Mouse (Mus musculus) right cerebral cortex, postnatal 36 days (tissue): ENCODE data around the gene Exoc7.
"Not testable (repeated sequence)": the region's sequence is repeated elsewhere in the genome, so short reads cannot be mapped to it uniquely, and the experiment has no call there.

Source experiments
- DNase-seq, 2 experiments: peaks; one replicate each; pipeline ENCODE4 v3.0.0; 2022; ENCODE audit warnings: low spot score in 2 of 2, mixed read lengths in 1 of 2

Gene Exoc7

GRCm38 (mm10) chr11:116280751-116281663, 26.0 kb downstream of the Exoc7 start, which contains the start of gene Galr2:
Galr2 (plus strand) TSS chr11:116280939.
- no peak for DNase-seq

- not testable (repeated sequence) for DNase-seq
These were observed 29.8 kb downstream of the Exoc7 start for GRCm38 (mm10) chr11:116277184-116277583.

GRCm38 (mm10) chr11:116274045-116274666, 32.9 kb downstream of the Exoc7 start, which contains the start of gene Srp68:
Srp68 (minus strand) TSS chr11:116274217.
- DNase-seq = peak; percentile 92

- no peak for DNase-seq
These were observed 33.5 kb downstream of the Exoc7 start for GRCm38 (mm10) chr11:116273469-116274044.

GRCm38 (mm10) chr11:116272589-116273468, 34.2 kb downstream of the Exoc7 start:
- DNase-seq = no peak

- no peak for DNase-seq
These were observed 37.5 kb downstream of the Exoc7 start for GRCm38 (mm10) chr11:116269560-116269959.

GRCm38 (mm10) chr11:116268313-116268712, 38.7 kb downstream of the Exoc7 start:
- DNase-seq = no peak

- no peak for DNase-seq
These were observed 39.4 kb downstream of the Exoc7 start for GRCm38 (mm10) chr11:116267637-116268036.

- no peak for DNase-seq
These were observed 41.2 kb downstream of the Exoc7 start for GRCm38 (mm10) chr11:116265850-116266249.

GRCm38 (mm10) chr11:116265352-116265751, 41.7 kb downstream of the Exoc7 start:
- peak in 1 of 2 experiments; percentile 26 for DNase-seq

- no peak for DNase-seq
These were observed 46.8 kb downstream of the Exoc7 start for GRCm38 (mm10) chr11:116260259-116260658.

GRCm38 (mm10) chr11:116259461-116259860, 47.6 kb downstream of the Exoc7 start:
- no peak for DNase-seq

GRCm38 (mm10) chr11:116255982-116256675, 50.9 kb downstream of the Exoc7 start:
- DNase-seq = no peak

- DNase-seq = no peak
These were observed 51.7 kb downstream of the Exoc7 start for GRCm38 (mm10) chr11:116255090-116255981.

GRCm38 (mm10) chr11:116254627-116255026, 52.4 kb downstream of the Exoc7 start:
- no peak for DNase-seq

- no peak for DNase-seq
These were observed 53.9 kb downstream of the Exoc7 start for GRCm38 (mm10) chr11:116253076-116253600.

GRCm38 (mm10) chr11:116250898-116251297, 56.1 kb downstream of the Exoc7 start:
- no peak for DNase-seq

GRCm38 (mm10) chr11:116247502-116248222, 59.4 kb downstream of the Exoc7 start:
- no peak for DNase-seq

GRCm38 (mm10) chr11:116245616-116246015, 61.4 kb downstream of the Exoc7 start:
- DNase-seq = no peak
